Mouse (Mus musculus) forebrain, postnatal 0 days (tissue): ENCODE measurements at regions not wholly inside any gene's neighbourhood (a gene's known extent, or its start where the extent isn't known, plus 50 kb on each side); places are given as distances from the start of the nearest gene placed in this dataset.
A peak's percentile ranks its signal among the peaks of the same experiment; 100 is the strongest.

ENCODE experiments used
- ATAC-seq: fragments of 200-750 bp; cut with Nextera tagmentation; 2 replicates; pipeline ENCODE4 v1.8.0; 2017; ENCODE audit warnings: mild to moderate bottlenecking, moderate library complexity
- DNase-seq: peaks from one replicate; pipeline ENCODE4 v3.0.0-alpha.2; 2015
- H3K27ac ChIP-seq: fragments of 300-500 bp; sonication (generic); 2 replicates; pipeline ENCODE4 v1.5.1; 2014; ENCODE audit warnings: low read depth, mild to moderate bottlenecking, antibody characterized with exemption, low read length, moderate library complexity, mixed read lengths
- H3K27me3 ChIP-seq: fragments of 300-500 bp; sonication (generic); 2 replicates; pipeline ENCODE4 v1.6.1; 2014; ENCODE audit warnings: mild to moderate bottlenecking, low read length, mixed read lengths; ENCODE audit not compliant: insufficient read depth
- H3K36me3 ChIP-seq: fragments of 300-500 bp; sonication (generic); 2 replicates; pipeline ENCODE4 v1.6.1; 2014; ENCODE audit warnings: mild to moderate bottlenecking, moderate library complexity; ENCODE audit not compliant: insufficient read depth
- H3K4me1 ChIP-seq: fragments of 300-500 bp; sonication (generic); 2 replicates; pipeline ENCODE4 v1.6.1; 2014; ENCODE audit warnings: antibody characterized with exemption; ENCODE audit not compliant: insufficient read depth
- H3K4me2 ChIP-seq: fragments of 300-500 bp; sonication (generic); 2 replicates; pipeline ENCODE4 v1.6.1; 2014; ENCODE audit warnings: low read depth, mild to moderate bottlenecking, moderate library complexity
- H3K4me3 ChIP-seq: fragments of 300-500 bp; sonication (generic); 2 replicates; pipeline ENCODE4 v1.5.1; 2014; ENCODE audit warnings: low read depth, low read length, mixed read lengths
- H3K9ac ChIP-seq: fragments of 300-500 bp; sonication (generic); 2 replicates; pipeline ENCODE4 v1.6.1; 2014; ENCODE audit warnings: mild to moderate bottlenecking
- H3K9me3 ChIP-seq: fragments of 300-500 bp; sonication (generic); 2 replicates; pipeline ENCODE4 v1.6.1; 2016; ENCODE audit warnings: low read length
- CTCF ChIP-seq: sonication (generic); IDR thresholded peaks from 2 replicates; pipeline ENCODE4 v1.5.1; 2016; ENCODE audit warnings: antibody characterized with exemption, control low read depth, low read depth
- WGBS: fragments of 180-500 bp; shearing (Covaris S2); extraction: QIAGEN DNeasy Blood & Tissue Kit; methylation state at CpG from one replicate; pipeline ENCODE4 v1.1.7; 2014; 5-methylcytosine and 5-hydroxymethylcytosine counted together

GRCm38 (mm10) chr17:4094621-4095020, 398.6 kb upstream of the Nox3 start:
- ATAC-seq (no peak), DNase-seq (no peak)
- Histone ChIP-seq H3K9me3 (no peaks in the 10 kb centered on the region), H3K4me1 (no peaks in the 10 kb centered on the region), H3K27ac (no peak overlapping the region), H3K9ac (no peak overlapping the region), H3K4me3 (no peak overlapping the region), H3K27me3 (no peaks in the 10 kb centered on the region), H3K36me3 (no peaks in the 10 kb centered on the region), H3K4me2 (no peak overlapping the region)
- 40% methylated on average over 1 of the region's 1 CpGs for WGBS
- no peak for TF ChIP-seq CTCF

- H3K27ac ChIP-seq, result no peak overlapping the region
- H3K4me1 ChIP-seq, result no peaks in the 10 kb centered on the region
- H3K4me2 ChIP-seq, result no peak overlapping the region
- no peak overlapping the region for H3K9ac ChIP-seq
- no peak for ATAC-seq
- no peaks in the 10 kb centered on the region for H3K27me3 ChIP-seq
- DNase-seq, result no peak
- no peaks in the 10 kb centered on the region for H3K9me3 ChIP-seq
- H3K4me3 ChIP-seq, result no peak overlapping the region
- WGBS, result 97% methylated on average over 3 of the region's 3 CpGs
- no peaks in the 10 kb centered on the region for H3K36me3 ChIP-seq
- TF ChIP-seq CTCF, result no peak
These were observed 407.3 kb upstream of the Nox3 start for GRCm38 (mm10) chr17:4103321-4103720.

GRCm38 (mm10) chr17:4109263-4109662, 413.2 kb upstream of the Nox3 start:
- 54% methylated on average over 3 of the region's 3 CpGs for WGBS
- H3K4me3 ChIP-seq, result no peak overlapping the region
- no peak for ATAC-seq
- H3K36me3 ChIP-seq, result no peaks in the 10 kb centered on the region
- H3K9me3 ChIP-seq, result no peaks in the 10 kb centered on the region
- H3K27me3 ChIP-seq, result no peaks in the 10 kb centered on the region
- H3K9ac ChIP-seq, result no peak overlapping the region
- peak; percentile 65 for TF ChIP-seq CTCF
- no peak overlapping the region for H3K4me2 ChIP-seq
- no peaks in the 10 kb centered on the region for H3K4me1 ChIP-seq
- no peak for DNase-seq
- H3K27ac ChIP-seq, result no peak overlapping the region

- WGBS, result 85% methylated on average over 4 of the region's 4 CpGs
- H3K4me1 ChIP-seq, result no peaks in the 10 kb centered on the region
- no peak for ATAC-seq
- no peaks in the 10 kb centered on the region for H3K9me3 ChIP-seq
- no peak for DNase-seq
- H3K9ac ChIP-seq, result no peak overlapping the region
- H3K27ac ChIP-seq, result no peak overlapping the region
- no peak overlapping the region for H3K4me3 ChIP-seq
- no peak for TF ChIP-seq CTCF
- no peak overlapping the region for H3K4me2 ChIP-seq
- no peaks in the 10 kb centered on the region for H3K36me3 ChIP-seq
- H3K27me3 ChIP-seq, result no peaks in the 10 kb centered on the region
These were observed 417.0 kb upstream of the Nox3 start for GRCm38 (mm10) chr17:4113021-4113420.

- Histone ChIP-seq H3K36me3 (no peaks in the 10 kb centered on the region), H3K9me3 (no peaks in the 10 kb centered on the region), H3K4me3 (no peak overlapping the region), H3K4me2 (no peak overlapping the region), H3K4me1 (no peaks in the 10 kb centered on the region), H3K9ac (no peak overlapping the region), H3K27ac (no peak overlapping the region), H3K27me3 (no peaks in the 10 kb centered on the region)
- DNase-seq (no peak), ATAC-seq (no peak)
- WGBS, result 86% methylated on average over 3 of the region's 3 CpGs
- no peak for TF ChIP-seq CTCF
These were observed 420.4 kb upstream of the Nox3 start for GRCm38 (mm10) chr17:4116476-4116875.

DNA sequence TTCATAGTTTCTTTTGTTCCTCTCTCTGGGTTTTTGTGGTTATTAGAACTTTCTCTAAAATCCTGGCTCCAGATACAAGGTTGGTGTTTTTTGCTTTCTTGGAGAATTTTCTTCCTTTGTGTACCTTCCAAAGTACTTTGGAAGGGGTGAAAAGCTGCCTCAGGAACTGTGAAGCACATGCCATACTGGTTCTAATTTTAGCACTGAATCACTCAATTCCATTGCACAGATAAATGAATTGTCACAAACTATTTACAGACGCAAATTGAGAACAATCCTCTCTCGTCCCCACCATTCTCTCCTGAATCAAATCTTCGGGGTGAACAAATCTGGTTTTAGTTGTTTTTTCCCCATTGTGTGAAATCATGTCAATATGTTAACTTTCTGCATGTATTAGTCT, 437.6 kb upstream of the Nox3 start:
- H3K27ac ChIP-seq, result no peak overlapping the region
- H3K4me3 ChIP-seq, result no peak overlapping the region
- WGBS, result 37% methylated on average over 3 of the region's 3 CpGs
- no peak overlapping the region for H3K4me2 ChIP-seq
- no peak overlapping the region for H3K9ac ChIP-seq
- no peak for DNase-seq
- no peak for ATAC-seq
- no peaks in the 10 kb centered on the region for H3K36me3 ChIP-seq
- H3K9me3 ChIP-seq, result no peaks in the 10 kb centered on the region
- no peaks in the 10 kb centered on the region for H3K4me1 ChIP-seq
- no peak for TF ChIP-seq CTCF
- no peaks in the 10 kb centered on the region for H3K27me3 ChIP-seq

GRCm38 (mm10) chr17:4163502-4163901, 467.4 kb upstream of the Nox3 start:
- H3K4me2 ChIP-seq, result no peak overlapping the region
- 79% methylated on average over 2 of the region's 2 CpGs for WGBS
- no peaks in the 10 kb centered on the region for H3K27me3 ChIP-seq

DNA sequence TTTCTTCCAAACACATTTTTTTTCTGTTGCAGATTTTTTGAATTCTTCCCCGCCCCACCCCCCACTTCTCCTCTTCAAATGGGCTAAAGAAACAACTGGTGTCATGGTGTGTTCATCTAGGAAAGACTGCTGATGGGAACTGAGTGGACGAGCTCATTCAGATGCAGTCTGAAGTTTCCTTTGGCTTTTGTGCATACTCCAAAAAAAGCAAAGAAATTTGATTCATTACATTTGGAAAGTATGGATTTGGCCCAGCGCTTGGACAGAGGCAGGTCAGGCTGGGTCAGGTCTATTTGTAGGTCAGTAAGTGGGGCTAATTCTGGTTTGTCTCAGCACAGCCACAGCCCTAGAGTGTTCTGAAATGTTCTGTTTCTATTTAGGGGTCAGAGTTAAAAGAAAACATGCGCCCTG, 477.9 kb upstream of the Nox3 start:
- Histone ChIP-seq H3K4me3 (no peak overlapping the region), H3K9ac (no peak overlapping the region), H3K4me2 (no peak overlapping the region), H3K27ac (no peak overlapping the region), H3K36me3 (no peaks in the 10 kb centered on the region), H3K27me3 (no peaks in the 10 kb centered on the region), H3K9me3 (no peaks in the 10 kb centered on the region), H3K4me1 (peaks cover 4% of the 10 kb centered on the region; the same call in 1 of the 2 replicates)
- DNase-seq (no peak), ATAC-seq (no peak)
- 77% methylated on average over 4 of the region's 4 CpGs for WGBS
- no peak for TF ChIP-seq CTCF

More at GRCm38 (mm10) chr17:4163502-4163901, 467.4 kb upstream of the Nox3 start:
- Histone ChIP-seq H3K4me3 (no peak overlapping the region), H3K9me3 (no peaks in the 10 kb centered on the region), H3K4me1 (no peaks in the 10 kb centered on the region), H3K36me3 (no peaks in the 10 kb centered on the region), H3K27ac (no peak overlapping the region), H3K9ac (no peak overlapping the region)
- DNase-seq (peak; percentile 23), ATAC-seq (no peak)
- TF ChIP-seq CTCF, result no peak
